Mouse (Mus musculus): Measurements from ENCODE around the gene Klrb1f. TPM values are rescaled to one million over a fixed set of nuclear protein-coding genes. Genes with fewer than 3 reads are reported as not detected.
"Not testable (repeated sequence)": the region's sequence is repeated elsewhere in the genome, so short reads cannot be mapped to it uniquely, and the experiment has no call there.

Klrb1f gene
- polyA plus RNA-seq, 1 experiment from 2014 or later: 0.70 TPM

GRCm38 (mm10) chr6:129095166-129095565 is 49.5 kb downstream of the Klrb1f start:
- no peak; the same call in 1 of the 2 replicates for ATAC-seq (ENCODE audit: insufficient read depth, low FRiP score, low TSS enrichment)
- Histone ChIP-seq H3K4me3 (ENCODE audit: low read depth, low read length) (no peak overlapping the region), H3K4me1 (ENCODE audit: control insufficient read depth, insufficient read depth, low read length) (no peaks in the 10 kb centered on the region), H3K27me3 (ENCODE audit: control insufficient read depth, insufficient read depth, low read length) (no peaks in the 10 kb centered on the region), H3K9ac (ENCODE audit: low read length) (no peak overlapping the region), H3K27ac (ENCODE audit: low read depth, low read length) (no peak overlapping the region), H3K9me3 (ENCODE audit: control insufficient read depth, low read length) (no peaks in the 10 kb centered on the region), H3K36me3 (ENCODE audit: control insufficient read depth, insufficient read depth, low read length) (no peaks in the 10 kb centered on the region), H3K4me2 (ENCODE audit: low read depth) (no peak overlapping the region)
- no peak for DNase-seq (ENCODE audit: low spot score)

GRCm38 (mm10) chr6:129097929-129098328 is 52.2 kb downstream of the Klrb1f start:
- Histone ChIP-seq H3K4me3 (ENCODE audit: low read depth, low read length) (no peak overlapping the region), H3K9me3 (ENCODE audit: control insufficient read depth, low read length) (no peaks in the 10 kb centered on the region), H3K27me3 (ENCODE audit: control insufficient read depth, insufficient read depth, low read length) (no peaks in the 10 kb centered on the region), H3K9ac (ENCODE audit: low read length) (no peak overlapping the region), H3K4me1 (ENCODE audit: control insufficient read depth, insufficient read depth, low read length) (no peaks in the 10 kb centered on the region), H3K4me2 (ENCODE audit: low read depth) (no peak overlapping the region), H3K27ac (ENCODE audit: low read depth, low read length) (no peak overlapping the region), H3K36me3 (ENCODE audit: control insufficient read depth, insufficient read depth, low read length) (no peaks in the 10 kb centered on the region)
- 74% methylated on average over 1 of the region's 1 CpGs for WGBS
- DNase-seq (ENCODE audit: low spot score) (no peak), ATAC-seq (ENCODE audit: insufficient read depth, low FRiP score, low TSS enrichment) (no peak)

- DNase-seq (ENCODE audit: low spot score); H3K9me3 ChIP-seq (ENCODE audit: control insufficient read depth, low read length); H3K9ac ChIP-seq (ENCODE audit: low read length); H3K4me2 ChIP-seq (ENCODE audit: low read depth); H3K27ac ChIP-seq (ENCODE audit: low read depth, low read length); H3K27me3 ChIP-seq (ENCODE audit: control insufficient read depth, insufficient read depth, low read length); H3K36me3 ChIP-seq (ENCODE audit: control insufficient read depth, insufficient read depth, low read length); H3K4me3 ChIP-seq (ENCODE audit: low read depth, low read length); ATAC-seq (ENCODE audit: insufficient read depth, low FRiP score, low TSS enrichment); H3K4me1 ChIP-seq (ENCODE audit: control insufficient read depth, insufficient read depth, low read length): not testable (repeated sequence)
- WGBS: 83% methylated on average over 1 of the region's 1 CpGs
Measured at GRCm38 (mm10) chr6:129100794-129101193, 55.1 kb downstream of the Klrb1f start, which contains the start of gene Clec2e. Gene Clec2e, minus strand, starts transcription at chr6:129100913.

- Histone ChIP-seq H3K9ac (ENCODE audit: low read length) (no peak overlapping the region), H3K36me3 (ENCODE audit: control insufficient read depth, insufficient read depth, low read length) (no peaks in the 10 kb centered on the region)
- 83% methylated on average over 1 of the region's 1 CpGs for WGBS
Measured at GRCm38 (mm10) chr6:129101604-129102003, 55.9 kb downstream of the Klrb1f start.

GRCm38 (mm10) chr6:129102858-129103555 is 57.3 kb downstream of the Klrb1f start:
- DNase-seq (ENCODE audit: low spot score): no peak
- no peaks in the 10 kb centered on the region for H3K36me3 ChIP-seq (ENCODE audit: control insufficient read depth, insufficient read depth, low read length)
- H3K4me3 ChIP-seq (ENCODE audit: low read depth, low read length): no peak overlapping the region
- WGBS: 86% methylated on average over 4 of the region's 4 CpGs
- no peaks in the 10 kb centered on the region for H3K27me3 ChIP-seq (ENCODE audit: control insufficient read depth, insufficient read depth, low read length)
- H3K4me2 ChIP-seq (ENCODE audit: low read depth): no peak overlapping the region
- no peak for ATAC-seq (ENCODE audit: insufficient read depth, low FRiP score, low TSS enrichment)
- no peak overlapping the region for H3K27ac ChIP-seq (ENCODE audit: low read depth, low read length)
- H3K9me3 ChIP-seq (ENCODE audit: control insufficient read depth, low read length): no peaks in the 10 kb centered on the region
- no peaks in the 10 kb centered on the region for H3K4me1 ChIP-seq (ENCODE audit: control insufficient read depth, insufficient read depth, low read length)
- no peak overlapping the region for H3K9ac ChIP-seq (ENCODE audit: low read length)

More at GRCm38 (mm10) chr6:129101604-129102003, 55.9 kb downstream of the Klrb1f start:
- no peak overlapping the region for H3K4me2 ChIP-seq (ENCODE audit: low read depth)
- no peak overlapping the region for H3K4me3 ChIP-seq (ENCODE audit: low read depth, low read length)
- ATAC-seq (ENCODE audit: insufficient read depth, low FRiP score, low TSS enrichment) (no peak), DNase-seq (ENCODE audit: low spot score) (no peak)
- H3K27ac ChIP-seq (ENCODE audit: low read depth, low read length): no peak overlapping the region
- no peaks in the 10 kb centered on the region for H3K27me3 ChIP-seq (ENCODE audit: control insufficient read depth, insufficient read depth, low read length)
- no peaks in the 10 kb centered on the region for H3K9me3 ChIP-seq (ENCODE audit: control insufficient read depth, low read length)
- no peaks in the 10 kb centered on the region for H3K4me1 ChIP-seq (ENCODE audit: control insufficient read depth, insufficient read depth, low read length)

Other genes starting within 250 kb of the Klrb1f start
- gene Gm44511, start 219.6 kb upstream of the Klrb1f start, polyA plus RNA-seq (2014; fragmentation: Nextera tagmentation; extraction: Ambion mirVana): not detected in 2 replicates
- 0.16 TPM in 1 of 2 replicates, not detected in the other for gene Klrb1b, start 219.6 kb upstream of the Klrb1f start, polyA plus RNA-seq (2014; fragmentation: Nextera tagmentation; extraction: Ambion mirVana)
- gene Clec2i, start 158.3 kb upstream of the Klrb1f start, polyA plus RNA-seq (2014; fragmentation: Nextera tagmentation; extraction: Ambion mirVana): not detected in 2 replicates
- 0.58 and 1.3 TPM in 2 replicates for gene BC035044, start 154.8 kb upstream of the Klrb1f start, polyA plus RNA-seq (2014; fragmentation: Nextera tagmentation; extraction: Ambion mirVana)
- not detected in 2 replicates for gene Clec2g, start 111.5 kb upstream of the Klrb1f start, polyA plus RNA-seq (2014; fragmentation: Nextera tagmentation; extraction: Ambion mirVana)
- gene Clec2e, start 55.0 kb downstream of the Klrb1f start, polyA plus RNA-seq (2014; fragmentation: Nextera tagmentation; extraction: Ambion mirVana): not detected in 2 replicates
- gene Clec2d, start 134.7 kb downstream of the Klrb1f start, polyA plus RNA-seq (2014; fragmentation: Nextera tagmentation; extraction: Ambion mirVana): not detected in 2 replicates
- 0.28 TPM in 1 of 2 replicates, not detected in the other for gene Cd69, start 229.5 kb downstream of the Klrb1f start, polyA plus RNA-seq (2014; fragmentation: Nextera tagmentation; extraction: Ambion mirVana)

Measured in neural tube, embryonic 11.5 days (tissue).